Mouse (Mus musculus): ENCODE results near the gene Sytl3. TPM values are rescaled to one million over a fixed set of nuclear protein-coding genes. Genes with fewer than 3 reads are reported as not detected.

Gene Sytl3
- polyA plus RNA-seq, 1 experiment from 2014 or later: 0.74 TPM

GRCm38 (mm10) chr17:6763513-6764226, 104.8 kb downstream of the Sytl3 start:
- Histone ChIP-seq H3K27me3 (ENCODE audit: control insufficient read depth, insufficient read depth, low read length) (no peaks in the 10 kb centered on the region), H3K4me3 (ENCODE audit: low read length) (no peak overlapping the region), H3K9ac (ENCODE audit: low read depth, low read length) (no peak overlapping the region), H3K4me2 (replicated peaks; ENCODE audit: low read depth, low read length) (no peak overlapping the region), H3K4me1 (ENCODE audit: control insufficient read depth, insufficient read depth, low read length) (peaks cover 27% of the 10 kb centered on the region), H3K27ac (ENCODE audit: low read depth, low read length) (no peak overlapping the region), H3K9me3 (ENCODE audit: control insufficient read depth, low read length) (no peaks in the 10 kb centered on the region), H3K36me3 (ENCODE audit: control insufficient read depth, insufficient read depth, low read length) (no peaks in the 10 kb centered on the region)
- 47% methylated on average over 7 of the region's 7 CpGs for WGBS
- ATAC-seq (ENCODE audit: low FRiP score, low TSS enrichment): no peak

GRCm38 (mm10) chr17:6764227-6764593, 105.3 kb downstream of the Sytl3 start:
- Histone ChIP-seq H3K4me1 (ENCODE audit: control insufficient read depth, insufficient read depth, low read length) (peaks cover 32% of the 10 kb centered on the region), H3K4me3 (ENCODE audit: low read length) (no peak overlapping the region), H3K27ac (ENCODE audit: low read depth, low read length) (no peak overlapping the region), H3K27me3 (ENCODE audit: control insufficient read depth, insufficient read depth, low read length) (no peaks in the 10 kb centered on the region), H3K36me3 (ENCODE audit: control insufficient read depth, insufficient read depth, low read length) (no peaks in the 10 kb centered on the region), H3K4me2 (replicated peaks; ENCODE audit: low read depth, low read length) (no peak overlapping the region), H3K9ac (ENCODE audit: low read depth, low read length) (no peak overlapping the region), H3K9me3 (ENCODE audit: control insufficient read depth, low read length) (no peaks in the 10 kb centered on the region)
- ATAC-seq (ENCODE audit: low FRiP score, low TSS enrichment): no peak
- 44% methylated on average over 7 of the region's 7 CpGs for WGBS

- Histone ChIP-seq H3K27me3 (ENCODE audit: control insufficient read depth, insufficient read depth, low read length) (no peaks in the 10 kb centered on the region), H3K4me1 (ENCODE audit: control insufficient read depth, insufficient read depth, low read length) (peaks cover 35% of the 10 kb centered on the region), H3K36me3 (ENCODE audit: control insufficient read depth, insufficient read depth, low read length) (no peaks in the 10 kb centered on the region), H3K9me3 (ENCODE audit: control insufficient read depth, low read length) (no peaks in the 10 kb centered on the region), H3K4me3 (ENCODE audit: low read length) (no peak overlapping the region), H3K27ac (ENCODE audit: low read depth, low read length) (no peak overlapping the region), H3K9ac (ENCODE audit: low read depth, low read length) (no peak overlapping the region), H3K4me2 (replicated peaks; ENCODE audit: low read depth, low read length) (no peak overlapping the region)
- 69% methylated on average over 4 of the region's 4 CpGs for WGBS
- peak; percentile 37; the same call in 1 of the 2 replicates for ATAC-seq (ENCODE audit: low FRiP score, low TSS enrichment)
Measured at GRCm38 (mm10) chr17:6764730-6765129, 105.8 kb downstream of the Sytl3 start.

- Histone ChIP-seq H3K36me3 (ENCODE audit: control insufficient read depth, insufficient read depth, low read length) (no peaks in the 10 kb centered on the region), H3K4me3 (ENCODE audit: low read length) (no peak overlapping the region), H3K9ac (ENCODE audit: low read depth, low read length) (no peak overlapping the region), H3K27me3 (ENCODE audit: control insufficient read depth, insufficient read depth, low read length) (no peaks in the 10 kb centered on the region), H3K27ac (ENCODE audit: low read depth, low read length) (no peak overlapping the region; the same call in 1 of the 2 replicates), H3K9me3 (ENCODE audit: control insufficient read depth, low read length) (no peaks in the 10 kb centered on the region), H3K4me2 (replicated peaks; ENCODE audit: low read depth, low read length) (no peak overlapping the region), H3K4me1 (ENCODE audit: control insufficient read depth, insufficient read depth, low read length) (peaks cover 41% of the 10 kb centered on the region)
- no peak for ATAC-seq (ENCODE audit: low FRiP score, low TSS enrichment)
- WGBS: 56% methylated on average over 2 of the region's 2 CpGs
Measured at GRCm38 (mm10) chr17:6765886-6766285, 107.0 kb downstream of the Sytl3 start.

GRCm38 (mm10) chr17:6766823-6767222, 107.9 kb downstream of the Sytl3 start:
- H3K27me3 ChIP-seq (ENCODE audit: control insufficient read depth, insufficient read depth, low read length): no peaks in the 10 kb centered on the region
- H3K27ac ChIP-seq (ENCODE audit: low read depth, low read length): peak overlapping the region; percentile 1; the same call in 1 of the 2 replicates
- H3K36me3 ChIP-seq (ENCODE audit: control insufficient read depth, insufficient read depth, low read length): no peaks in the 10 kb centered on the region
- peaks cover 49% of the 10 kb centered on the region for H3K4me1 ChIP-seq (ENCODE audit: control insufficient read depth, insufficient read depth, low read length)
- H3K4me3 ChIP-seq (ENCODE audit: low read length): no peak overlapping the region
- H3K9ac ChIP-seq (ENCODE audit: low read depth, low read length): no peak overlapping the region
- H3K4me2 ChIP-seq (replicated peaks; ENCODE audit: low read depth, low read length): no peak overlapping the region
- no peak for ATAC-seq (ENCODE audit: low FRiP score, low TSS enrichment)
- no peaks in the 10 kb centered on the region for H3K9me3 ChIP-seq (ENCODE audit: control insufficient read depth, low read length)
- WGBS: 63% methylated on average over 4 of the region's 4 CpGs

- Histone ChIP-seq H3K4me2 (replicated peaks; ENCODE audit: low read depth, low read length) (no peak overlapping the region), H3K4me1 (ENCODE audit: control insufficient read depth, insufficient read depth, low read length) (peaks cover 52% of the 10 kb centered on the region), H3K27ac (ENCODE audit: low read depth, low read length) (peak overlapping the region; percentile 24; the same call in 1 of the 2 replicates), H3K9ac (ENCODE audit: low read depth, low read length) (no peak overlapping the region), H3K27me3 (ENCODE audit: control insufficient read depth, insufficient read depth, low read length) (no peaks in the 10 kb centered on the region), H3K36me3 (ENCODE audit: control insufficient read depth, insufficient read depth, low read length) (no peaks in the 10 kb centered on the region), H3K4me3 (ENCODE audit: low read length) (no peak overlapping the region), H3K9me3 (ENCODE audit: control insufficient read depth, low read length) (no peaks in the 10 kb centered on the region)
- 68% methylated on average over 5 of the region's 5 CpGs for WGBS
- ATAC-seq (ENCODE audit: low FRiP score, low TSS enrichment): no peak
Measured at GRCm38 (mm10) chr17:6767771-6768170, 108.9 kb downstream of the Sytl3 start.

GRCm38 (mm10) chr17:6768301-6768788, 109.5 kb downstream of the Sytl3 start:
- Histone ChIP-seq H3K9me3 (ENCODE audit: control insufficient read depth, low read length) (no peaks in the 10 kb centered on the region), H3K4me3 (ENCODE audit: low read length) (no peak overlapping the region), H3K4me1 (ENCODE audit: control insufficient read depth, insufficient read depth, low read length) (peaks cover 57% of the 10 kb centered on the region), H3K36me3 (ENCODE audit: control insufficient read depth, insufficient read depth, low read length) (no peaks in the 10 kb centered on the region), H3K4me2 (replicated peaks; ENCODE audit: low read depth, low read length) (no peak overlapping the region), H3K27me3 (ENCODE audit: control insufficient read depth, insufficient read depth, low read length) (no peaks in the 10 kb centered on the region), H3K27ac (ENCODE audit: low read depth, low read length) (peak overlapping the region; percentile 24; the same call in 1 of the 2 replicates), H3K9ac (ENCODE audit: low read depth, low read length) (no peak overlapping the region)
- 80% methylated on average over 5 of the region's 5 CpGs for WGBS
- no peak for ATAC-seq (ENCODE audit: low FRiP score, low TSS enrichment)

- Histone ChIP-seq H3K4me3 (ENCODE audit: low read length) (no peak overlapping the region), H3K9me3 (ENCODE audit: control insufficient read depth, low read length) (no peaks in the 10 kb centered on the region), H3K27ac (ENCODE audit: low read depth, low read length) (no peak overlapping the region; the same call in 1 of the 2 replicates), H3K4me1 (ENCODE audit: control insufficient read depth, insufficient read depth, low read length) (peaks cover 56% of the 10 kb centered on the region), H3K4me2 (replicated peaks; ENCODE audit: low read depth, low read length) (no peak overlapping the region), H3K36me3 (ENCODE audit: control insufficient read depth, insufficient read depth, low read length) (no peaks in the 10 kb centered on the region), H3K27me3 (ENCODE audit: control insufficient read depth, insufficient read depth, low read length) (no peaks in the 10 kb centered on the region), H3K9ac (ENCODE audit: low read depth, low read length) (no peak overlapping the region)
- 17% methylated on average over 4 of the region's 4 CpGs for WGBS
- no peak for ATAC-seq (ENCODE audit: low FRiP score, low TSS enrichment)
Measured at GRCm38 (mm10) chr17:6769602-6770001, 110.7 kb downstream of the Sytl3 start.

GRCm38 (mm10) chr17:6771661-6772489, 113.0 kb downstream of the Sytl3 start:
- ATAC-seq (ENCODE audit: low FRiP score, low TSS enrichment): no peak
- no peaks in the 10 kb centered on the region for H3K36me3 ChIP-seq (ENCODE audit: control insufficient read depth, insufficient read depth, low read length)
- H3K4me1 ChIP-seq (ENCODE audit: control insufficient read depth, insufficient read depth, low read length): peaks cover 45% of the 10 kb centered on the region
- peak overlapping the region; percentile 13; the same call in 1 of the 2 replicates for H3K4me2 ChIP-seq (replicated peaks; ENCODE audit: low read depth, low read length)
- H3K27ac ChIP-seq (ENCODE audit: low read depth, low read length): peak overlapping the region; percentile 89
- 57% methylated on average over 16 of the region's 16 CpGs for WGBS
- H3K9me3 ChIP-seq (ENCODE audit: control insufficient read depth, low read length): no peaks in the 10 kb centered on the region
- H3K4me3 ChIP-seq (ENCODE audit: low read length): no peak overlapping the region
- no peak overlapping the region for H3K9ac ChIP-seq (ENCODE audit: low read depth, low read length)
- no peaks in the 10 kb centered on the region for H3K27me3 ChIP-seq (ENCODE audit: control insufficient read depth, insufficient read depth, low read length)

Measured in kidney, embryonic 14.5 days (tissue).